Mouse (Mus musculus): ENCODE data around the gene Ipo8. TPM values are rescaled to one million over a fixed set of nuclear protein-coding genes. Genes with fewer than 3 reads are reported as not detected.
A peak's percentile ranks its signal among the peaks of the same experiment; 100 is the strongest.

The Ipo8 gene
- polyA plus RNA-seq, 1 experiment, result 3.0 TPM

- Histone ChIP-seq H3K27ac (ENCODE audit: control insufficient read depth, insufficient read depth, low read depth, low read length) (no peak overlapping the region), H3K4me1 (ENCODE audit: control insufficient read depth, insufficient read depth, low read length) (peaks cover 4% of the 10 kb centered on the region)
Measured at GRCm38 (mm10) chr6:148826119-148826518, 5.1 kb downstream of the Ipo8 start.

DNA sequence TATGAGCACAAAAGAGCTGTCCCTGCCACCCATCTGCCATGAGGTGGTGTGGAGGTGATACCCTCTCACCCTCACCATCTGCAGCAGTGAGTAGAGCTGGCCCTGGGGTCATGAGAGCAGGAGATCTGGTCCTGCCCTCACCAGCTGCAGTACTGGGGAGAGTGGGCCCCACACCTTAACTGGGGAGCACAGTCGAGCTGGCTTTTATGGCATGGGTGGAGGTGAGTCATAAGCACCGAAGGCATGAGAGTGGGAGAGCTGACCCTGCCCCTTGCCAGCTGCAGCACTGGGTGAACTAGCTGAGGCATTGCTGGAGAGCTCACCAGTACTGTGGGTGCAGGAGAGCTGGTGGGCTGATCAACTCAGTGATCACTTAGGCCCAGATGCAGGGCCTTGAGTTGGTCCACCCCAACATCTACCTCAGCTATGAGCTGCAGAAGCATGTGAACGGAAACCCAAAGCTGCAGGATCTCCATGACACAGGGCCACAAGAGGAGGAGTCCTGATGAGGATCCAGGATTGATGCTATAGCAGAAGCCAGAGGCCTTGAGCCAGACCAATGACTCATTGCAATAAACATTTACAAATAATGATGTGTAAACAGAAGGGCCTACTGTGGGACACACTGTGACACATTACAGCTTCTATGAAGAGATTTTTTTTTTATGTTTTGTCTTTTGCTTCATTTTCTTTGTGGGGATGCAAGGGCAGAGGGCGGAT lies 12.5 kb downstream of the Ipo8 start:
- no peak for TF ChIP-seq CTCF (IDR thresholded peaks at IDR 0.05; ENCODE audit: control insufficient read depth, insufficient read depth, insufficient replicate concordance, low read depth, low read length)
- TF ChIP-seq POLR2A (IDR thresholded peaks at IDR 0.05; ENCODE audit: control insufficient read depth, low read depth, low read length), result no peak
- Histone ChIP-seq H3K36me3 (ENCODE audit: control insufficient read depth, insufficient read depth, low read length) (no peaks in the 10 kb centered on the region; the same call in 1 of the 2 replicates), H3K27ac (ENCODE audit: control insufficient read depth, insufficient read depth, low read depth, low read length) (no peak overlapping the region), H3K4me3 (ENCODE audit: control insufficient read depth, low read depth, low read length) (no peak overlapping the region), H3K27me3 (ENCODE audit: control insufficient read depth, insufficient read depth, low read length) (no peaks in the 10 kb centered on the region), H3K4me1 (ENCODE audit: control insufficient read depth, insufficient read depth, low read length) (no peaks in the 10 kb centered on the region)

More at GRCm38 (mm10) chr6:148826119-148826518, 5.1 kb downstream of the Ipo8 start:
- no peak for TF ChIP-seq CTCF (IDR thresholded peaks at IDR 0.05; ENCODE audit: control insufficient read depth, insufficient read depth, insufficient replicate concordance, low read depth, low read length)
- TF ChIP-seq POLR2A (IDR thresholded peaks at IDR 0.05; ENCODE audit: control insufficient read depth, low read depth, low read length), result no peak
- Histone ChIP-seq H3K36me3 (ENCODE audit: control insufficient read depth, insufficient read depth, low read length) (no peaks in the 10 kb centered on the region), H3K4me3 (ENCODE audit: control insufficient read depth, low read depth, low read length) (no peak overlapping the region), H3K27me3 (ENCODE audit: control insufficient read depth, insufficient read depth, low read length) (no peaks in the 10 kb centered on the region)

DNA sequence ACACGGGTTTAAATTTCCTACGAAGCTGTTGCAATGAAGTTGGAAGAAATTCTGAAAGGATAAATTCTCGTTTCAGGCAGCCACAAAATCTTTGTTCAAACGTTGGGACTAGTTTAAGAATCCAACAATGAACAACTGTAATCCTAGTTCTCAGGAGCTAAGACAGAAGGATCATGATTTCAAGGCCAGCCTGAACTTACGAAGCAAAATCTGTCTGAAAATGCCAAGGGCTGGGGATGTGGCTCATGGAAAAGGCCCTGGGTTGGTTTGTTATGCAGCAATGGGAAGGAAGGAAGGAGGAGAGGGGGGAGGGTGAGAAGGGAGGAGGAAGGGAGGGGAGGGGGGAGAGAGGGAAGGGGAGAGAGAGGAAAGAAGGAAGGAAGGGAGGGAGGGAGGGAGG lies 14.5 kb downstream of the Ipo8 start:
- no peaks in the 10 kb centered on the region for H3K4me1 ChIP-seq (ENCODE audit: control insufficient read depth, insufficient read depth, low read length)
- H3K27ac ChIP-seq (ENCODE audit: control insufficient read depth, insufficient read depth, low read depth, low read length), result no peak overlapping the region
- H3K4me3 ChIP-seq (ENCODE audit: control insufficient read depth, low read depth, low read length), result no peak overlapping the region
- TF ChIP-seq CTCF (IDR thresholded peaks at IDR 0.05; ENCODE audit: control insufficient read depth, insufficient read depth, insufficient replicate concordance, low read depth, low read length) (no peak), POLR2A (IDR thresholded peaks at IDR 0.05; ENCODE audit: control insufficient read depth, low read depth, low read length) (no peak)
- H3K36me3 ChIP-seq (ENCODE audit: control insufficient read depth, insufficient read depth, low read length), result peaks cover 2% of the 10 kb centered on the region
- no peaks in the 10 kb centered on the region for H3K27me3 ChIP-seq (ENCODE audit: control insufficient read depth, insufficient read depth, low read length)

GRCm38 (mm10) chr6:148811117-148811516 lies 20.1 kb downstream of the Ipo8 start:
- no peaks in the 10 kb centered on the region for H3K4me1 ChIP-seq (ENCODE audit: control insufficient read depth, insufficient read depth, low read length)
- no peaks in the 10 kb centered on the region for H3K27me3 ChIP-seq (ENCODE audit: control insufficient read depth, insufficient read depth, low read length)
- peaks cover 2% of the 10 kb centered on the region for H3K36me3 ChIP-seq (ENCODE audit: control insufficient read depth, insufficient read depth, low read length)
- TF ChIP-seq POLR2A (IDR thresholded peaks at IDR 0.05; ENCODE audit: control insufficient read depth, low read depth, low read length), result no peak
- TF ChIP-seq CTCF (IDR thresholded peaks at IDR 0.05; ENCODE audit: control insufficient read depth, insufficient read depth, insufficient replicate concordance, low read depth, low read length), result no peak
- no peak overlapping the region for H3K27ac ChIP-seq (ENCODE audit: control insufficient read depth, insufficient read depth, low read depth, low read length)
- H3K4me3 ChIP-seq (ENCODE audit: control insufficient read depth, low read depth, low read length), result no peak overlapping the region

DNA sequence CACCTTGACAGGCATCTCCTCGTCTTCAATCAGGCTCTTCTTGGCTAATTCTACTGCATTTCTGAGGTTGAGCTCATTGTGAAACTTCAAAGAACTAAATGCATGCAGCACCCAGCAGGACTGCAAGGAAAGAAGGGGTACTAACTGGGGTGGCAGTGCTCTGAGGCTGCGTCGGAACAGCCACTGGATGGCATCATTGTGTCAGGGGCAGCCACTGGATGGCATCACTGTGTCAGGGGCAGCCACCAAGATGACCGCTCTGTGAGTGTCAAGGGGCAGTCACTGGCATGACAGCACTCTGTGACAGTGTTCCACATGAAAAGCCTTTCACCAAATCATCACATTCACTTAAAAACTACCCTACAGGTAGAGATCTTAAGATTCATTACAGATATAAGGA lies 31.5 kb downstream of the Ipo8 start:
- H3K27ac ChIP-seq (ENCODE audit: control insufficient read depth, insufficient read depth, low read depth, low read length), result no peak overlapping the region
- H3K36me3 ChIP-seq (ENCODE audit: control insufficient read depth, insufficient read depth, low read length), result no peaks in the 10 kb centered on the region; the same call in 1 of the 2 replicates
- no peaks in the 10 kb centered on the region for H3K27me3 ChIP-seq (ENCODE audit: control insufficient read depth, insufficient read depth, low read length)
- H3K4me3 ChIP-seq (ENCODE audit: control insufficient read depth, low read depth, low read length), result peak overlapping the region; percentile 58
- no peaks in the 10 kb centered on the region for H3K4me1 ChIP-seq (ENCODE audit: control insufficient read depth, insufficient read depth, low read length)
- TF ChIP-seq POLR2A (IDR thresholded peaks at IDR 0.05; ENCODE audit: control insufficient read depth, low read depth, low read length), result no peak
- no peak for TF ChIP-seq CTCF (IDR thresholded peaks at IDR 0.05; ENCODE audit: control insufficient read depth, insufficient read depth, insufficient replicate concordance, low read depth, low read length)

GRCm38 (mm10) chr6:148795145-148795544 lies 36.1 kb downstream of the Ipo8 start:
- TF ChIP-seq POLR2A (IDR thresholded peaks at IDR 0.05; ENCODE audit: control insufficient read depth, low read depth, low read length), result no peak
- TF ChIP-seq CTCF (IDR thresholded peaks at IDR 0.05; ENCODE audit: control insufficient read depth, insufficient read depth, insufficient replicate concordance, low read depth, low read length), result no peak
- no peaks in the 10 kb centered on the region; the same call in 1 of the 2 replicates for H3K36me3 ChIP-seq (ENCODE audit: control insufficient read depth, insufficient read depth, low read length)
- no peaks in the 10 kb centered on the region for H3K27me3 ChIP-seq (ENCODE audit: control insufficient read depth, insufficient read depth, low read length)
- H3K4me1 ChIP-seq (ENCODE audit: control insufficient read depth, insufficient read depth, low read length), result no peaks in the 10 kb centered on the region
- H3K4me3 ChIP-seq (ENCODE audit: control insufficient read depth, low read depth, low read length), result no peak overlapping the region
- no peak overlapping the region for H3K27ac ChIP-seq (ENCODE audit: control insufficient read depth, insufficient read depth, low read depth, low read length)

GRCm38 (mm10) chr6:148789010-148789673 lies 42.1 kb downstream of the Ipo8 start:
- no peak for TF ChIP-seq POLR2A (IDR thresholded peaks at IDR 0.05; ENCODE audit: control insufficient read depth, low read depth, low read length)
- TF ChIP-seq CTCF (IDR thresholded peaks at IDR 0.05; ENCODE audit: control insufficient read depth, insufficient read depth, insufficient replicate concordance, low read depth, low read length), result no peak
- no peaks in the 10 kb centered on the region for H3K4me1 ChIP-seq (ENCODE audit: control insufficient read depth, insufficient read depth, low read length)
- H3K27ac ChIP-seq (ENCODE audit: control insufficient read depth, insufficient read depth, low read depth, low read length), result no peak overlapping the region
- H3K4me3 ChIP-seq (ENCODE audit: control insufficient read depth, low read depth, low read length), result no peak overlapping the region
- no peaks in the 10 kb centered on the region for H3K36me3 ChIP-seq (ENCODE audit: control insufficient read depth, insufficient read depth, low read length)
- H3K27me3 ChIP-seq (ENCODE audit: control insufficient read depth, insufficient read depth, low read length), result no peaks in the 10 kb centered on the region

All from testis, adult 2 months (tissue).